Mouse (Mus musculus) intestine, embryonic 14.5 days (tissue): Measurements from ENCODE around the gene Ccdc34. TPM values are rescaled to one million over a fixed set of nuclear protein-coding genes. Genes with fewer than 3 reads are reported as not detected.

ENCODE experiments used
- ATAC-seq: fragments of 200-750 bp; cut with Nextera tagmentation; replicated peaks from 2 replicates; pipeline ENCODE4 v1.8.0; 2017; ENCODE audit warnings: low read depth, moderate number of reproducible peaks, moderate TSS enrichment, moderate library complexity; ENCODE audit not compliant: low FRiP score, low TSS enrichment
- DNase-seq: peaks from one replicate; pipeline ENCODE4 v3.0.0-alpha.2; 2018; ENCODE audit warnings: low spot score
- H3K27ac ChIP-seq: fragments of 300-500 bp; sonication (generic); 2 replicates; pipeline ENCODE4 v1.5.1; 2014; ENCODE audit warnings: low read depth, mild to moderate bottlenecking, control low read depth
- H3K27me3 ChIP-seq: fragments of 300-500 bp; sonication (generic); replicated peaks from 2 replicates; pipeline ENCODE4 v1.6.1; 2014; ENCODE audit warnings: low read length, control low read depth; ENCODE audit not compliant: control insufficient read depth, insufficient read depth
- H3K36me3 ChIP-seq: fragments of 300-500 bp; sonication (generic); 2 replicates; pipeline ENCODE4 v1.6.1; 2014; ENCODE audit warnings: low read length, control low read depth; ENCODE audit not compliant: control insufficient read depth, insufficient read depth
- H3K4me1 ChIP-seq: fragments of 300-500 bp; sonication (generic); replicated peaks from 2 replicates; pipeline ENCODE4 v1.6.1; 2014; ENCODE audit warnings: low read length, control low read depth, mixed read lengths; ENCODE audit not compliant: control insufficient read depth, insufficient read depth
- H3K4me2 ChIP-seq: fragments of 300-500 bp; sonication (generic); 2 replicates; pipeline ENCODE4 v1.6.1; 2014; ENCODE audit warnings: low read length
- H3K4me3 ChIP-seq: fragments of 300-500 bp; sonication (generic); 2 replicates; pipeline ENCODE4 v1.5.1; 2014; ENCODE audit warnings: low read depth, low read length, control low read depth, mixed read lengths
- H3K9ac ChIP-seq: fragments of 300-500 bp; sonication (generic); 2 replicates; pipeline ENCODE4 v1.6.1; 2014; ENCODE audit warnings: mild to moderate bottlenecking, low read length
- H3K9me3 ChIP-seq: fragments of 300-500 bp; sonication (generic); 2 replicates; pipeline ENCODE4 v1.6.1; 2016; ENCODE audit warnings: low read length, control low read depth; ENCODE audit not compliant: control insufficient read depth
- WGBS: fragments of 180-500 bp; shearing (Covaris S2); extraction: QIAGEN DNeasy Blood & Tissue Kit; methylation state at CpG from one replicate; pipeline ENCODE4 v1.1.7; 2014; 5-methylcytosine and 5-hydroxymethylcytosine counted together
- polyA plus RNA-seq: library from polyadenylated mRNA; unstranded; fragments of >200 nt; fragmentation: Nextera tagmentation; extraction: Ambion mirVana; gene quantifications from 2 replicates; pipeline ENCODE4 v1.2.1, GENCODE M21; 2014

Ccdc34 gene
- polyA plus RNA-seq, 1 experiment from 2014 or later: 54.7 TPM

DNA sequence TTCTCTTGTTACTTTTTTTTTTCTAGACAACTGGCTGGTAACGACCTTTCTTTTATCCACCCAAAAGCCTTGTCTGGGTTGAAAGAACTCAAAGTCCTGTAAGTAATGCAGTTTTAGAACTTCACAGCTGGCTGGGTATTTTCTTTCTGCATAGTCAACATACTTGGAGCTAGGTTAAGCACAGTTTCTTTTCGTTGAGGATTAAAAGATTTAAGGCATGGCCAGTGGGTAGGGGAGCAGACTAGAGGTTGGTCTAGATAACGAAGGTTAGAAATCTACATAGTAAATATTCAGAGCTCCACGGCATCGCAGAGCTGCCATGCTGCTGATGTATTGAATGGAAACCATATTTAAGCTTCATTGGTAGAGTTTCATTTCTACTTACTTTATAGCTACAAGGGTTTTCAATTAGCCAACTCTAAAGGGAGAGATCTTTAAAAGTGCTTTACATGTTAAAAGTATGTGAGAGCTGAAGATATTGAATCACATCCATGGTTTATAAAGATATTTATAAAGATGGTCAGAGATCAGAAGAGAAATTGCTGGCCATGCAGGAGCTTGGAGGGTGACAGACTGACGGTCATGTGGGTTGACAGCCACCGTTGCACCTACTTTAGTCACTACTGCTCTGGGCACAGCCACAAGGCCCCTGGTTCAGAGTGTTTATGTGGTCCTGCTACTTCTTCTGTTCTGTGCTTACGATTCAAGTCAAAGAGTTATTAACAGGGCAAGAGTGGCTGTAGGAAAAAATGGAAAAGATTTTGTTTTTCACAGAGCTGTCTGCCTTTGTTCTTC is 27.7 kb upstream of the Ccdc34 start:
- Histone ChIP-seq H3K4me1 (peaks cover 63% of the 10 kb centered on the region), H3K27me3 (no peaks in the 10 kb centered on the region), H3K4me3 (no peak overlapping the region), H3K27ac (peak overlapping the region; percentile 60), H3K9ac (no peak overlapping the region), H3K9me3 (no peaks in the 10 kb centered on the region), H3K4me2 (peak overlapping the region; percentile 4), H3K36me3 (peaks cover 4% of the 10 kb centered on the region; the same call in 1 of the 2 replicates)
- no peak for ATAC-seq
- no peak for DNase-seq
- WGBS: 25% methylated on average over 8 of the region's 8 CpGs

DNA sequence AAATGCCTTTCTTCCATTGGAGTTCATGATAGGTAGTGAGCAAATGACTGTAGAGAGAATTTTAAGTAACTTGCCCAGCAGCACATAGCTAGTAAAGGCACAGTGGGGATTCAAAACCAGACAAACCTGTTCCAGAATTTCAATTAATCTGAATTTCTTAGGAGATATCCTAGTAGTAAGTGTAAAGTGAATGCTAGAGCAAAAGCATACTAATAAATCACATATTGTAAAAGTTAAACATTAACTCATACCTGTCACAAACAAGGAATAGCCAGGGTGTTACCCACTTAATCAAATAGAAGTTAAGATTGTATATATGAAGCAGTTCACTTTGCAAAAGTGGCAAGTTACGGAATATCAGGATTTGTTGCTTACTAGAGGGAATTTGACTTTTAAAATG is 25.9 kb upstream of the Ccdc34 start:
- no peaks in the 10 kb centered on the region for H3K9me3 ChIP-seq
- no peak overlapping the region for H3K9ac ChIP-seq
- peaks cover 49% of the 10 kb centered on the region for H3K4me1 ChIP-seq
- H3K36me3 ChIP-seq: no peaks in the 10 kb centered on the region
- no peak for DNase-seq
- no peak overlapping the region for H3K27ac ChIP-seq
- no peaks in the 10 kb centered on the region for H3K27me3 ChIP-seq
- H3K4me2 ChIP-seq: peak overlapping the region; percentile 20
- peak; percentile 41 for ATAC-seq
- H3K4me3 ChIP-seq: no peak overlapping the region
- 81% methylated on average over 1 of the region's 1 CpGs for WGBS

DNA sequence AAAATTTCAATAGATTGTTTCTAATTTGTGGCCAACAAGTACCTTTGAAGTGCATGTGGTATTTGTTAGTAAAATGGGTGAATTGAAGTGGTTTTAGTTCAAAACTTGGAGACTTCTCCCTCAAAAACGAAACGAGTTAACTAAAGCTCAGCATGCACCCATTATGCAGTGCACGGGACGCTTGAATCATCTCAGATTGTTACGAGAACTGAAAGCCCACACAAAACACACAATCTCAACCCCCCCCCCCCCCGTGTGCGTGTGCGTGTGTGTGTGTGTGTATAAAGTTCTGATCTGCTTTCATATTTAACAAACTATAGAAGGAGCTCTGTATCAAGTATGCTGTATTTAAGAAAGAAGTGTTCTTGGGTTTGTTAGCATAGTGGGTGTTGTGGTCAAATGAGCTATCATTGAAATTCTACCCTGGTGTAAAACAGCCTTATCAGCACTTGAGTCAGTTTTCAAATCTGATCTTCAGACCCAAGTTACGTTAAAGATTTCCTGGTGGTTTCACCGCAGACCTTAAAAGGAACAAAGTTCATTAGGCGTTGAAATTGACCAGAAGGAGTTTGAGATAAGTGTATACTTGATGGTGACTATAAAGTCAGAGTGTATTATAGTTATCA is 25.1 kb upstream of the Ccdc34 start:
- Histone ChIP-seq H3K27ac (no peak overlapping the region), H3K9ac (no peak overlapping the region), H3K4me1 (peaks cover 42% of the 10 kb centered on the region), H3K36me3 (no peaks in the 10 kb centered on the region), H3K9me3 (no peaks in the 10 kb centered on the region), H3K4me2 (peak overlapping the region; percentile 20; the same call in 1 of the 2 replicates), H3K27me3 (no peaks in the 10 kb centered on the region), H3K4me3 (no peak overlapping the region)
- WGBS: 66% methylated on average over 11 of the region's 11 CpGs
- ATAC-seq (0 out of 2 replicates have a peak, but pooled peaks have one; percentile 33), DNase-seq (no peak)

DNA sequence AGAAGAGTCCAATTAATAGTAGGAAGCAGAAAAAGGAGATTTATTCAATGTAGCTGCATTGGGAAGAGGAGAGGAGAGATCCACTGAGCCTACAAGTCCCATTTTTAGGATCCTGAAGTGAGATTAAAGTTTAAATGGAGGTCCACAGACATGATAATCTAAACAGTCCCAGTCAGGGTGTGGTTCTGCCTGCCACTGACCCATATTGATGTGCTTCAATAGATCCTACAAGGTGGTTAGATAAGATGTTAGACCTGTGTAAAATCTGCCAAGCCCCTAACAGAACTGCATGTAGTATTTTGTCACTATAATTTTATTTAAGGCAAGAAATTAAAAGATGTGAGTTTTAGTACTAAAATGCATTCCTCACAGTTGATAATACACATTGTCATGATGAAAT is 24.2 kb upstream of the Ccdc34 start:
- Histone ChIP-seq H3K9me3 (no peaks in the 10 kb centered on the region), H3K4me3 (no peak overlapping the region), H3K36me3 (peaks cover 7% of the 10 kb centered on the region; the same call in 1 of the 2 replicates), H3K4me2 (no peak overlapping the region), H3K4me1 (peaks cover 33% of the 10 kb centered on the region), H3K27ac (no peak overlapping the region), H3K27me3 (no peaks in the 10 kb centered on the region), H3K9ac (no peak overlapping the region)
- no peak for DNase-seq
- no peak for ATAC-seq

DNA sequence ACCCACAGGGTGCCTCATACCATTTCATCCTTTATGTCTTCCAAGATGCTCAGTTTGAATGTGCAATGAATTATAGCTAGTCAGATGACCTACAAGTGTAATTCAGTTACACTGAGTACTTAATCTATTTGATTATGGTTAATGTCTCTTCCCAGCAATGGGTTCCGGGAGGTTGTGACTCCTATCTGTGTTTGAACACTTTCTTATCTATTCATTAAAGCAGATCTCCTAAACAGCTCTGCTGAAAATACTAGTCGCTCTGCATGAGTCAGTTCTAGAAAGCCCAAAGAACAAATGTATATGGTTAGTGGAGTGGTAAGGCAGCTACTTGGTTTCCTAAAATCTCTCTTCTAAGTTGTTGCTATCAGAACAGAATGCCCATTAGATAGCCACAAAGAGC is 22.6 kb upstream of the Ccdc34 start:
- Histone ChIP-seq H3K4me3 (no peak overlapping the region), H3K9ac (no peak overlapping the region), H3K9me3 (no peaks in the 10 kb centered on the region), H3K27ac (no peak overlapping the region), H3K36me3 (peaks cover 20% of the 10 kb centered on the region; the same call in 1 of the 2 replicates), H3K4me2 (no peak overlapping the region), H3K4me1 (peaks cover 17% of the 10 kb centered on the region), H3K27me3 (no peaks in the 10 kb centered on the region)
- WGBS: 40% methylated on average over 2 of the region's 2 CpGs
- DNase-seq: no peak
- ATAC-seq: no peak

DNA sequence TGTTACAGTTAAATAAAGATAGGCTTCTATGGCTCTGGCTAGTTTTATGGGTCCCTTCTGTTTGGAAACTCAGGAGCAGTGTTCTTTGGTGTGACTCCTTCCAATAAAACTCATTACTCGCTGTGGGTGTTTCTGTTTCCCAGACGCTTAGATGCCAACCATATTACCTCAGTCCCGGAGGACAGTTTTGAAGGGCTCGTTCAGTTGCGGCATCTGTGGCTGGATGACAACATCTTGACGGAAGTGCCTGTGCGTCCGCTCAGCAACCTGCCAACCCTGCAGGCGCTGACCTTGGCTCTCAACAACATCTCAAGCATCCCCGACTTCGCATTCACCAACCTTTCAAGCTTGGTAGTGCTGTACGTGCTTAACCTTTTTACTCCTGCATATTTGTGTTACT is 21.2 kb upstream of the Ccdc34 start:
- H3K36me3 ChIP-seq: peaks cover 26% of the 10 kb centered on the region; the same call in 1 of the 2 replicates
- no peak for DNase-seq
- no peak overlapping the region for H3K27ac ChIP-seq
- no peak overlapping the region for H3K4me3 ChIP-seq
- H3K4me2 ChIP-seq: no peak overlapping the region
- H3K4me1 ChIP-seq: peaks cover 6% of the 10 kb centered on the region
- no peak for ATAC-seq
- WGBS: 57% methylated on average over 12 of the region's 12 CpGs
- no peaks in the 10 kb centered on the region for H3K27me3 ChIP-seq
- H3K9ac ChIP-seq: no peak overlapping the region
- no peaks in the 10 kb centered on the region for H3K9me3 ChIP-seq

DNA sequence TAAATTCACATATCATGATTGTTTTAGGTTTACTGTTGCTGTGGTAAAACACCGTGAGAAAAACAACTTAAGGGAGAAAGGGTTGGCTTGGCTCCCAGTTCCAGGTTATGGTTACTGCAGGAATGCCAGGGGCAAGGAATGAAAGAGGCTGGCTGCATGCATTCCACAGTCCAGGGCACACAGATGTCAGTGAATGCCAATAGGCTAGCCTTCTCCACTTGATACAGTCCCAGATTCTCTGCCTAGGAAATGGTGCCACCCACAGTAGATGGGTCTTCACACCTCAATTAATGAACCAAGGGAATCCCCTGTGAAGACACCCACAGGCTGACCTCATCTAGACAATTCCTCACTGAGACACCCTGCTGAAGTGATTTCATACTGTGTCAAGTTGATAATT is 12.9 kb upstream of the Ccdc34 start:
- H3K9ac ChIP-seq: no peak overlapping the region
- WGBS: 76% methylated on average over 1 of the region's 1 CpGs

DNA sequence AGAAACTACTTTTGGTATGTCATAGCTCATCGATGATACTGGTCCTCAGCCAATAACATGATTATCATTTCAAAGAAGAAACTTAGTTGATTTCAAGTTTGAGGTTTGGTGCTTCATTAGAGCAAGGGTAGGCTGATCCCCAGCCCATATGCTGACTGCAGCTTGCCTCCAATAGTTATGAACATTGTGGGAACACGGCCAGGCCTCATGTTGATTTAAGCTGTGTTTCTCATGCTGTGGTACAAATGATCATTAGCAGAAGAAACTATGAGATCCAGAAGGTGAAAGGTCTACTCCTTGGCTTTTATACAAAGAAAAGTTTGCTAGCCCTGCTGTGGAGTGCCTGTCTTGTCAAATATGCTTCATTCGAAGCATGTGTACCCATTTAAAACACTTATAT is 12.5 kb upstream of the Ccdc34 start:
- Histone ChIP-seq H3K9ac (no peak overlapping the region), H3K4me2 (no peak overlapping the region), H3K4me1 (0 out of 2 replicates have a peak, but pooled peaks cover 6% of the 10 kb centered on the region), H3K27me3 (no peaks in the 10 kb centered on the region), H3K36me3 (peaks cover 56% of the 10 kb centered on the region), H3K9me3 (no peaks in the 10 kb centered on the region), H3K27ac (no peak overlapping the region), H3K4me3 (no peak overlapping the region)
- WGBS: 73% methylated on average over 3 of the region's 3 CpGs
- DNase-seq (no peak), ATAC-seq (no peak)

More for the DNA sequence above, 12.9 kb upstream of the Ccdc34 start:
- Histone ChIP-seq H3K36me3 (peaks cover 59% of the 10 kb centered on the region), H3K4me1 (0 out of 2 replicates have a peak, but pooled peaks cover 6% of the 10 kb centered on the region), H3K9me3 (no peaks in the 10 kb centered on the region), H3K4me2 (no peak overlapping the region), H3K4me3 (no peak overlapping the region), H3K27me3 (no peaks in the 10 kb centered on the region), H3K27ac (no peak overlapping the region)
- no peak for ATAC-seq
- DNase-seq: no peak
